Mouse (Mus musculus): ENCODE results near the gene 1700021F07Rik.

The 1700021F07Rik gene

GRCm38 (mm10) chr2:173522376-173522775 lies at the start of gene 1700021F07Rik:
TSS of gene 1700021F07Rik (plus strand) at chr2:173522586.
- no peak for DNase-seq (ENCODE audit: low read depth)

GRCm38 (mm10) chr2:173473233-173473632 lies 49.2 kb upstream of the 1700021F07Rik start:
- no peak for DNase-seq (ENCODE audit: low read depth)

- no peak for DNase-seq (ENCODE audit: low read depth)
Measured at GRCm38 (mm10) chr2:173479050-173479449, 43.3 kb upstream of the 1700021F07Rik start.

GRCm38 (mm10) chr2:173484486-173484885 lies 37.9 kb upstream of the 1700021F07Rik start:
- no peak for DNase-seq (ENCODE audit: low read depth)

- no peak for DNase-seq (ENCODE audit: low read depth)
Measured at GRCm38 (mm10) chr2:173499612-173500011, 22.8 kb upstream of the 1700021F07Rik start.

- DNase-seq (ENCODE audit: low read depth), result no peak
Measured at GRCm38 (mm10) chr2:173513977-173514376, 8.4 kb upstream of the 1700021F07Rik start.

GRCm38 (mm10) chr2:173515186-173515585 lies 7.2 kb upstream of the 1700021F07Rik start:
- DNase-seq (ENCODE audit: low read depth), result no peak

GRCm38 (mm10) chr2:173516150-173516855 lies 6.1 kb upstream of the 1700021F07Rik start:
- no peak for DNase-seq (ENCODE audit: low read depth)

GRCm38 (mm10) chr2:173528493-173528892 lies 6.1 kb downstream of the 1700021F07Rik start:
- no peak for DNase-seq (ENCODE audit: low read depth)

- DNase-seq (ENCODE audit: low read depth), result no peak
Measured at GRCm38 (mm10) chr2:173532711-173533462, 10.5 kb downstream of the 1700021F07Rik start.

- no peak for DNase-seq (ENCODE audit: low read depth)
Measured at GRCm38 (mm10) chr2:173534581-173534980, 12.2 kb downstream of the 1700021F07Rik start.

- DNase-seq (ENCODE audit: low read depth), result no peak
Measured at GRCm38 (mm10) chr2:173535390-173535789, 13.0 kb downstream of the 1700021F07Rik start.

- DNase-seq (ENCODE audit: low read depth), result no peak
Measured at GRCm38 (mm10) chr2:173535886-173536285, 13.5 kb downstream of the 1700021F07Rik start.

GRCm38 (mm10) chr2:173539781-173540180 lies 17.4 kb downstream of the 1700021F07Rik start:
- no peak for DNase-seq (ENCODE audit: low read depth)

- DNase-seq (ENCODE audit: low read depth), result no peak
Measured at GRCm38 (mm10) chr2:173541748-173542147, 19.4 kb downstream of the 1700021F07Rik start.

- DNase-seq (ENCODE audit: low read depth), result no peak
Measured at GRCm38 (mm10) chr2:173542716-173543115, 20.3 kb downstream of the 1700021F07Rik start.

GRCm38 (mm10) chr2:173545992-173546703 lies 23.8 kb downstream of the 1700021F07Rik start:
- DNase-seq (ENCODE audit: low read depth), result peak; percentile 22

- no peak for DNase-seq (ENCODE audit: low read depth)
Measured at GRCm38 (mm10) chr2:173549236-173549635, 26.9 kb downstream of the 1700021F07Rik start.

- no peak for DNase-seq (ENCODE audit: low read depth)
Measured at GRCm38 (mm10) chr2:173550681-173551080, 28.3 kb downstream of the 1700021F07Rik start.

GRCm38 (mm10) chr2:173553863-173554262 lies 31.5 kb downstream of the 1700021F07Rik start:
- peak; percentile 19 for DNase-seq (ENCODE audit: low read depth)

- DNase-seq (ENCODE audit: low read depth), result no peak
Measured at GRCm38 (mm10) chr2:173558754-173559396, 36.5 kb downstream of the 1700021F07Rik start.

GRCm38 (mm10) chr2:173561851-173562442 lies 39.6 kb downstream of the 1700021F07Rik start:
- no peak for DNase-seq (ENCODE audit: low read depth)
